Mouse (Mus musculus) cerebellum, adult (tissue): Measurements from ENCODE around the gene Hoxa7.

Experiments used
- ATAC-seq: cut with Nextera tagmentation; 2 replicates; pipeline ENCODE4 v1.9.2; 2017; ENCODE audit warnings: mild to moderate bottlenecking, moderate library complexity, mixed read lengths; ENCODE audit not compliant: insufficient number of reproducible peaks, low FRiP score, low TSS enrichment

Hoxa7 gene

DNA sequence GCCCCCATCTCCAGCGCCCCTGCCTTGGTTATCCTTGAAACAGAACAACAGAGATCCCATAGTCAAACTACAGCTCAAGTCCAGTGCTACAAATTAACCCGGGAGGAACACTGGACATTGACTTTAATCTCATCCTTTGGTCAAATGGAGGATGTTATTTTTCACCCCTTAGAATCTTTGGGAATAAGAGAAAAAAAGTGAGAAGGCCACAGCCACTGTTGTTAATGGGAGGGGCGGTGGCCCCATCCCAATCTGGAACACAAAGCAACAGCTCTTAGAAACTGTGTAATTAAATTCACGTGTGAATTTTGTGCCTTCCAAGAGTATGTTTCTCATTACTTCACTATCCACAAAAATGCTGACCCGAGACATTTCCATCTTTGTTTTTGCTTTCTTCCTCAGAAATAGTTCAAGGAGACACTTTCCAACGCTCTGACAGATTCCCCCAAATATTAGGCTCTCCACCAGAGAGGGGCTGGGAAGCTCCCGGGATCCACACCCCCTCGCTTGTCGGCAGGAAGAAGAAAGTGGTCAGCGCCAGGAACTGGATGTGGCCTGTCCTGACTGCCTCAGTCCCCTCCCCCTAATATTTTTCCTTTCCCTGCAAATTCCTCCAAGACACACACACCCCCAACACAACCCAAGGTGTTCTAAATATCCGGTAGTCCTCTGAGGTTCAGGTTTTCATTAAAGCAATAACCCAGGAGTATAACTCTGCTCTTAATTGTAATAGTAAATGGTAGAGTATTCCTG lies 6.0 kb upstream of the Hoxa7 start:
- ATAC-seq, result no peak

DNA sequence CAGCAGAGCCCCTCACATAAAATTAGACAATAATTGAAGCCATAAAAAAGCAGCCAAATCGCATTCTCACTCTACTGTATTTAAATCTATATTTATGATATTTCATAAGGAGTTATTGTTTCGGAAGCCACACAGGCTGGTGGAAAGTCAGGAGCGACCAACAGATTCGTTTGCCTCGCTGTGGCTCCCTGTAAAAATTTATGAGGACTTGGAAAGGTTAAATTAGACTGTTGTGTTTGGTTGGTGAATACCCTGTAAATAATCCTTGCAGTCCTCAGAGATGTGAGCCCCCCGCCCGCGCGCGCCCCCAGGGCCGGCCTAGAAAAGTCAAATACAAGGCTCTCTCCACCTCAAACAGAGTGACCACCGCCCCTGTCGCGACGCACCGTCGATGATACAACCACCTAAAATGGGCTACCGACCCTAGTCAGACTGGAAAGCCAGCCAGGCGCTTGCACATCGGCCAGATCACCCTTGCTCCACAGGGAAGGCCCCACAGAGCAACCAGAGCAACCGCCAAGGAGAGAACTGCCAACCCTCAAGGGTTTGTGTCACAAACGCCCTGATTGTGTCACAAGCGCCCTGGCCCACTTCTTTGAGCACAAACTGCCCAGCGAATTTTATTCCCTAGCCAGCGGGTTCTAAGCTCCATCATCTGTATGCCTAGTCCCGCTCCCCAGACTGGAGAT lies 5.1 kb upstream of the Hoxa7 start:
- ATAC-seq, result no peak

DNA sequence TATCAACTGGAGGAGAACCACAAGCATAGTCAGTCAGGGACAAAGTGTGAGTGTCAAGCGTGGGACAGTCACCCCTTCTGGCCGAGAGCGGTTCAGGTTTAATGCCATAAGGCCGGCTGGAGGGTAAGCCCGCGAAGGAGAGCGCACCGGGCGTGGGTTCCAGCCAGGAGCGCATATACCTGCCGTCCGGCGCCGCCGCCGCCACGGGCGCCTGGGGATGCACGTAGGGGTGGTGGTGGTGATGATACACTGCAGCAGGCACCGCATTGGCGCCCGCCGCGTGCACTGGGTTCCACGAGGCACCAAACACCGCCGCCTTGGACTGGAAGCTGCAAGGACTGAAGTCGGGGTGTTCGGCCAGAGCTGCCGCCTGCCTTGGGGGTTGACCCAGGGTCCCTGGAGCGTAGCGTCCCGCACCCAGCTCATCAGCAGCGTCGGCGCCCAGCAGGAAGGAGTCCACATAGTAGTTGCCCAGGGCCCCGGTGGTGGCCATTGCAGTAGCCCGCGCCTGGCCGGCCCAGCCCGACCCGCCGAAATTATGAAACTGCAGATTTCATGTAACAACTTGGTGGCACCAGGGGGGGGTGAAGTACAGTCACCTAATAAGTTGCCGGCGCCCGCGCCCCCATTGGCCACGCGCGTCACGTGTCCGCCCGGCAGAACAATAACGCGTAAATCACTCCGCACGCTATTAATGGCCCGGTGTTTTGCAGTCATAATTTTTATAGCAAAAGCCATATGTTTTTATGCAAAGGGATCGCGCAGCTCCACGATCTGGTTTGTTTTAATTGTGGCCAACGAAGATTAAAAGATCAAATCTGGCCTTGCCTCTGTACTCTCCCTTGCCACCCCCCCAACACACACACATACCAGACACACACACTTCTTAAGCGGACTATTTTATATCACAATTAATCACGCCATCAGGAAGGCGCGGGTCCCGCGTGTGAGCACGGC lies 4.2 kb upstream of the Hoxa7 start:
- ATAC-seq, result no peak

DNA sequence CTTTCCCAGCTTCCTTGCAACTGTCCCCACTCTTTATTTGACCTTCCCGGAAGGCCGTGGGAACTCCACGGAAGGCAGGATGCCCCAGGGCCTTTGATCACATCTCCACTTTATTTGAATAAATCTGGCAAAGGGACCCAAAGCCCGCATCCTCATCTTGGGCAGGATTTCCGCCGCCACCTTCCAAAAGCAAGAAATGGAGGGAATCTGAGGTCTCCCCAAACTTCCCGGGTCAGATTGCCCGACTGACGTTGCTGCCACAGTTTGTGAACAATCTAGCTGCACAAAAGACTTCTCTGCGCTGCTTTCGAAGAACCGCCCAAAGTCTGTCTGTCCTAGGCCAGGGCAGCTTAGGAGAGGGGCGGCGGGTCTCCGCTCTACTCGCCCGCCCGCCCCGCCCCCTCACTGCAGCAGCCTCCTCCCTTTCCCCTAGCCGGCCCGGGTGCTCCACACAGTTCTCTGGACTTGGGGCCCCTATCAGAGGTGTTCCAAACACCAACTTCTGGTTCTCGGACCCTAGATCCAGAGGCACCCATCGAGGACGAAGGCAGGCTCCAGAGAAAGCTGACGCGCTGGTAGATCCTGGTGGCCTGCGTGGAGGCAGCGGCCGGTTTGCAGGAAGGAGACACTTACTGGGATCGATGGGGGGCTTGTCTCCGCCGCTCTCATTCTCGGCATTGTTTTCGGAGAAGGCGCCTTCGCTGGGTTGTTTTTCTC lies 3.4 kb upstream of the Hoxa7 start:
- ATAC-seq, result no peak

DNA sequence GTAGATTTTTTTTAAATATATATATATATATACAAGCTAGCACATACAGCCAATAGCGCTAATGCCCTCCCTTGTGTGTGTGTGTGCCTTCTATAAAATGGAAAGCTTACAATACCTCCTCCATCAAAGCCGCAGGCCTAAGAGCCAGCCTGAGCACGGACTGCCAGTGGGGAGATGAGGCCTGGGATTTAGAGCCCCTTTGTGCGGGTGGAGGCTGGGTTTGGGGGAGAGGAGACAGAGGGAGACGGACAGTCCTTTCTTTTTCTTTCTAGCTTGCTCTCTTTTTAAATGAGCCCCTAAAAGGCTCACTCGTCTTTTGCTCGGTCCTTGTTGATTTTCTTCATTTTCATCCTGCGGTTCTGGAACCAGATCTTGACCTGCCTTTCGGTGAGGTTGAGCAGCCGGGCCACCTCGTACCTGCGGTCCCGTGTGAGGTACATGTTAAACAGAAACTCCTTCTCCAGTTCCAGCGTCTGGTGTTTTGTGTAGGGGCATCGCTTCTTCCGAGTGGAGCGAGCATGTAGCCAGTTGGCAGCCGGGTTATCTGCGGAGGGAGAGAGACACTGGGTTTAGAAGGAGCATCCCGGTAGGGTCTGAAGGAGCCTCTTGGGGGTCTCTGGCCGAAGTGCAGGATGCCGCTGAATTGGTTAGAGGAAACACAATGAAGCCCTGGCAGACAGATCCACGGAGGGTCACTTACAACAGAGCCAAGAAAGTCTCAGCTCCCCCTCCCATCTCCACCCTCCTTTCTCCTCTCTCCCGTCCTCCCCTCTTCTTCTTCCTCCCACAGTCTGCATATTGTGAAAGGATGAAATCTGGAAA lies 2.5 kb upstream of the Hoxa7 start:
- no peak for ATAC-seq

DNA sequence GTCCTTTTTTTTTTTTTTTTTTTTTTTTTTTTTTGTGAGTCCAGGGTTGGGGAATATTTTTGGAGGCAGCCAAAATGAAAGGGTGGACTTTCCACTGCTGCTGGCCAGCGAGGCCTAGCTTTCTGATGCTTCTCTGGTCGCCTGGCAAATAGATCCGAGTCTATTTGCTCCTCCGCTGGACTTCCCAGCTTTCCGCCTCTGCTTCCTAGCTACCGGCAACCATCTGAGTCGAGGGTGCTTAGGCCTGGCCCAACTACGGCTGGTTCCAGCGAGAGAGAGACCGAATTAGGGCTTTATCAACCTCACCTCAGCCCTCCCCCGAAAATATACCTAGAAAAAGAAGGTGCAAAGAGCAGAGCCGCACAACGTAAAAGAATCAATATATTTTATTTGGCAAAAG lies 1.1 kb upstream of the Hoxa7 start:
- no peak for ATAC-seq

DNA sequence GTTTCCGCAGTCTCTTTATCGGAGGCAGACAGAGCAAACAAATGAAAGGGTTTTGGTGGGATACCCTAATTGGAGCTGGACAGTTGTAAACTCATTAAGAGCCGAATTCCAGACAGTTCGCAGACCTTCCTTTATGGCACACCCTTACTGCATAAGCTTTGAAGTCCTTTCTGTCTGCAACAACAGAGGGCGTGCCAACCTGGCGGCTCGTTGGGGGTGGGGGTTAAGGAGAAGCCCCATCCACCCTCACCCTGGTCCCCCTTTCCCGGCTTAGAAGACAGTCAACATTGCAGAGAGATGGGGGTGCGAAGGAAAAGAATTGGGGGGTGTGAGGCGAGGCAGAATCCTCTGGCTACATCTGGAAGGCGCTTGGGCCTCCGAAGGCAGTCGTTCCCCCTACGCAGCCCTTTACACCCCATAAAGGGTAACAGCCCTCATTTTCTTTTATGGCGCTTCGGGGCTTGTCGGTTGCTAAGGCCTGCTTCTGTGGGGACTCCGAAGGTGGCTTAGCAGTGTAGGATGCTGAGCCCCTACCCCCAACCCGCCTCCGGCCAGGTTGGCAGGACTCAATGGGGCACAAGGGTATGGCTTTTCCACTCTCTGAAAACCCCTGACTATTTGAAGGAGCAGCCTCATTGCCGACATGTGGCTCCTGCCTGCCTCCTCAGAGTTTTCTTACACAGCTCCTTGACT lies 485 bp upstream of the Hoxa7 start:
- no peak for ATAC-seq

DNA sequence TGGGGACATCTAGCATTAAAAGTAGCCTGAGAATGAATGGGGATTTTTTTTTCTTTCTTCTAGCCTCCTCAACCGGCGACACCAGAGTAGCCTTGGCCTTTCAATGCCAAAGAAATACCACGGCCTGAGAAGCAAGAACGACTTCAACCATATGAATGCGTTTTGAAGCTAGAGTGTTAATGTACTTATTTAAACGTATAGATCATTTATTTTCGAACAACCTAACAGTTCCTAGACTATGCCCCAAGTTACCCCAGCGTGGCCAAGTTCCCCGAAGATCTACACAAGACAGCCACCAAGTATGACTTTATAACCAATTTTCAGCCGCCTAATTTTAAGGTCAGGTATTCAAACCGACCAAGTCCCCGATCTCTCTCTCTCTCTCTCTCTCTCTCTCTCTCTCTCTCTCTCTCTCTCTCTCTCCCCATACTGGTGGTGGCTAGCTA lies 766 bp downstream of the Hoxa7 start:
- no peak for ATAC-seq

DNA sequence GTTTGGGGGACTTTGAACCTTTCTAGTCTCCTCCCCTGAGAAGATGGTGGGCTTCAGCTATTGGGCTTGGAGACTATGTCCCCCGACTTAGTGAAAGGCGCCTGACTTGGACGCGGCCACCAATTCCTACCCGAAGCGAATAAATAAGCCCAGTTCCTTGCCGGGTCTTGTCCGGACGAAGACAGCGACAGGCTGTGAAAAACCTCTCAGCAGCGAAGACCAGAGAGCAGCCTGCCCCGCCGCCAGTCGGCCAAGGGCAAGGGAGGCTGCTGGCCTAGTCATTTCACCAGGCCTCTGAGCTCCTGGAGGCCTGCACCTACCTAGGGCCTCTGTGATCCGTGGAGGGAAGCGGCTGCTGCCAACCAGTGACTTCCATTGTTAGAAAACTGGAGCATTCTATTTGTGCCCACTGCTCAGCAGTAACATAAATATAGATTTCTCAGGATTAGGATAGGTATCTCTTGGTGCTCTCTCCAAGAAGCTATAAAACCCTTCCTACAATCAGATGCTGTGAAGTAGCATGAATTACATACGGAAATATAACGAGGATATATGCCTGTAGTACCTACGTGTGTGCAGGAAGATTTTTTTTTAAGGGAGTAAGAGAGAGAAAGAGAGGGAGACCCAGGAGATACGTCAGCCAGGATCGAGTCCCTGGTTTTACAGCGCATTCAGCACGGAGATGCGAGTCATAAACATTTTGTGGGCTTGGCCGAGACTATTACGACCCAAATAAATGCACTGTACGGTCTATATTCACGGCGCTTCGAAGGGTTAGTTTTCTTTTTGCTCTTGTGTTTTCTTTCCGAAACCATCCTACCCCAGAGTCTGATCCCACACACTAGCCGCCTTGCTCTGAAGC lies 1.4 kb downstream of the Hoxa7 start:
- no peak for ATAC-seq

DNA sequence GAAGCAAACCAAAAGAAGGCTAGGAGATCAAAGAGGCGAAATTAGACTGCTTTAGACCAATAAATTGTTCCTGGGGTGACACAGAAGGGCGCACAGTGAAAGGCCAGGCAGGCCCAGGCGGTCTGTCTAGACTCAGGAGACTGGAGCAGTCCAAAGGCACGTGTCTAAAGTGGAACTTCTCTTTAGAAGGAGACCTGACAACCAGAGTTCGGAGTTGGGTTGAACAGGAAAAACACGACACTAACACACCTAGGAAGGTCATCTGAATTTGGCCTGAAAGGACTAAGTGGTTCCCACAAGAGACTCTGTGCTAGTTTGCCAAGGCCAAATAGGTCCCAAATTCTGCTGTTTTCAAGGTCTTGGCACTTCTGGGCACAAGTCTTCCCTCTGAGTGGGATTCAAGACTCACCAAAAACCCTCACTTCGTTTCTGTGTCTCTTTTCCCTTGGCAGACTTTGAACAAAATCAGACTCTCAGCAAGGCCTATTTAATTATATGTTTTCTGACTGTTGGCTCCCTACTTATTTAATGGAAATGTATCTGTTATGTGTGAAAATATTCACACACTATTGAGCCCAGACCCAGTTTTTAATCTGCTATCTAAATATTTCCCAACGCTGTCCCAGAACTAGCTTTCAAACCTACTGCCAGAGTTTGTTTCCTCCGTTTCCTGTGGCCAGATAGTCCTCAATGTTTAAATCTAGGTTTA lies 2.3 kb downstream of the Hoxa7 start:
- ATAC-seq, result no peak

DNA sequence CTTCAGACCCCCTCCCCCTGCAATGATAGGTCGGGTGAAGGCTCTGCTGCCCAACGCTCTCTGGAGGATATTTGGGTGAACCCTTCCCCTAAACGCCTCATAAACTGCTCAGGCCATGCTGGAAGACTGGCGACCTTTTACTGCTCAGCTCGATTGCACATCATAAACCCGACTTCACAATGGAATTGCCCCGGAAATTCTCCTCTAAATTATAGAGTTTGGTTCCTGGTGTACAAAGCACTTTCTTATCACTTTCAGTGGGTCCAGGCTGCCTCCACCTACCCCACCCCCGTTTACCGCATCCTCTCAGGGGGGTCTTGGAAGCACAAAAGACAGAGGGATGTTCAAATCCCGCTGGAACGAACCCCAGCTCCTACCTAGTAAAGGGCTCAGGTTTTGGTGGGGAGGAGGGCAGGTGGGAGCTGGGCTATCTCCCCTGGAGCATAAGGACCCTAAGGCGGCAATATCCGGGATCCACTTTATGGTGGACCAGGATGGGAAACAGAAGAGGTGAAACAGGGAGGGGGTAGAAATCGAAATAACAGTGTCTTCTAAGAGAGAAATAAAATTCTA lies 2.9 kb downstream of the Hoxa7 start:
- ATAC-seq, result no peak

DNA sequence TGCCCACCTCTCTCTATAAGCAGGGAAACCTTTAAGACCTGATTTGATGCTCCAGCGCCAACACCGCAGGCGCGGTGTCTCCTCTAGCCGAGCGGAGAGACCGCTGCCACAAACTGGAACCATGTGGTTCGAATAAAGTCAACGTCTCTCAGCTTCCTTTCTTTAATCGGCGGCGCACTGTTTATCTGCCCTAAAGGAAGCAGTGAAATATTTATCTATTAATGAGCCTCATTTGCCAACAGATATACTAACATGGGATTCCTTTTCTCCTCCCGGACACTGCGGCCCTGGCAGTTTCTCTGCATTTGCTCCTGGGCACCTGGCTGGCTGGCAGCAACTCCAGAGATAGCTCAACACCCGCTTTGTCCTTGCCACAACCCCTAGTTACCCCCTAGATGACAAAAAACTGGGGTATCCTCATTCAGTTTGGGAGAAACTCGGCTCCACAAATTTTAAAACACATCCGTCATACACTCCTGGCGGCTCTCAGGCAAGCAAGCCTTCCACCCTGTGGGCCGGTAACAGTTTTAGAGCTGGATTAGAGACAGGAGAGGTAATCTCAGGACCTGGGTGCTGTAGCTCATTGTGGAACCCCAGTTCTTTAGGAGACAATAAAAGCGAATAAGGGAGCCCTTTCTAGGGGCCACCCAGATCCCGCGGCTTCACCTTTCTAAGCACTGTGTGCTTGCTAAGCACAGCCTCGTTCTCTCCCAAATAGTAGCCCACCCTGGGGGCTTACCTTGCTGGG lies 3.6 kb downstream of the Hoxa7 start:
- ATAC-seq, result no peak

DNA sequence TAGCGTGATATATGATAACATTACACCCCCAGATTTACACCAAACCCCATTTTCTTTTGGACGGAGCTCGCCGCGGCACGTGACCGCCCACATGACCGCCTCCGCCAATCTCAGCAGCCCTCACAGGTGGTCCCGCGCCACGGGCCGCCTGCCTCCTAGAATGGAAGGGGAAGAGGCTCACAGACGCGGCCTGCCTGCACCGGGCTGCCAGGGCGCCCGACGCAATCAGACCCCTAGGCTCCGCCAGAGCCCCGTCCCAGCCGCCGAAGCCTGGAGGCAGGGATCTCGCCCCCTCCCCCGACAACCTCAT lies 4.2 kb downstream of the Hoxa7 start:
- ATAC-seq, result no peak

DNA sequence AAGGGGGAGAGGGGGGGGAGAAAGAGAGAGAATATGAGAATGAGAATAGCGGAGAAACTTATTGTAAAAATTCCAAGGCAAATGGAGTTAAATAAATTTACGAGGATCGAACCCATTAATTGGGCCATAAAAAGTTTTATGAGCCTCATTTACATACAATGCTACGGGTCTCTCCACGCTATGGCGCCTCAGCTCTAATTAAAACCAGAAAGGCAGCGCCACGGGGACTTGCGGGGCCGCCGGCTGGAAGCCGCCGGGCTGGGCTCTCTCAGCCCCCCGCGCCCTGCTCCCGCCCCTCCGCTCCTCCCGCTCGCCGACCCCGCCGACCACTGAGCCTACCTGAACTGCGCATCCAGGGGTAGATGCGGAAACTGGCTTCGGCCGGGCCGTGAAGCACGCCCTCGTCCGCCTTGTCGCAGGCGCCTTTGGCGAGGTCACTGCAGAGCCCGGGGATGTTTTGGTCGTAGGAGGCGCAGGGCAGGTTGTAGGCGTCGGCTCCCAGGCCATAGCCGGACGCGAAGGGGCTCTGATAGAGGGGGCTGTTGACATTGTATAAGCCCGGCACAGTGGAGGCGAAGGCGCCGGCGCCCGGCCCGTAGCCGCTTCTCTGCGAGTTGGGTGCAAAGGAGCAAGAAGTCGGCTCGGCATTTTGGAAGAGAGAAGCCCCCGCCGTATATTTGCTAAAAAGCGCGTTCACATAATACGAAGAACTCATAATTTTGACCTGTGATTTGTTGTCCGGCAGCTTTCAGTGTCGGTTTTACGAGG lies 4.8 kb downstream of the Hoxa7 start:
- ATAC-seq, result no peak

DNA sequence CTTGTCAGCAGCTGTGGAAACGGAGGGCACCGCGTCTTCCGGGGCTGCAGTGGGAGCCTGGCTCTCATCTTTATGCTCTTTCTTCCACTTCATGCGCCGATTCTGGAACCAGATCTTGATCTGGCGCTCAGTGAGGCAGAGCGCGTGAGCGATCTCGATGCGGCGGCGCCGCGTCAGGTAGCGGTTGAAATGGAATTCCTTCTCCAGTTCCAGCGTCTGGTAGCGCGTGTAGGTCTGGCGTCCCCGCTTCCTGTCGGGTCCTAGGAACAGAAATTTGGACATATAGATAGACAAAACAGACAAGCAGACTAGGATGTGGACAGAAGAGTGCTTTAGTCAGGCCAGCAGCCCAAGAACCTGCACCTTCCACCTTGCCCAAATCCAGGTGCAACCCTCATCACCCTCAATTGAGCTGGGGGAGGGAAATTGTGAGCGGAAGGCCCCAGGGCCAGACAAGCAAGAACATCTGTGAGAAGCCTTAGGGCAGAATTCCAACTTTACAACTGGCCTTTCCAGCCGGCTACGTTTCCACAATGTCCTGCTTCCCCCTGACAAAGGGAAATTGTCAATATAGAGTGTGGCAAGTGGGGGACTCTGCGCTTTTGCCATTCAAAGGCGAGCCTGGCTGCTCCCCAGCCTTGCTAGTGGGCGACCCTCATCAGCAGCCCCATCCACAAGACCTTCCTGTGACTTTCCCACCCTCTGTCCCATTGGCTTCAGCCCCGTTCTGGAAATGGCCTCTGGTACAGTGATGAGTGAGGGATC lies 5.7 kb downstream of the Hoxa7 start:
- no peak for ATAC-seq
